Mouse (Mus musculus) ovary, postnatal 14 days (tissue): ENCODE data around the gene Gm29110.
"Not testable (repeated sequence)": the region's sequence is repeated elsewhere in the genome, so short reads cannot be mapped to it uniquely, and the experiment has no call there.

ENCODE experiments used
- DNase-seq: peaks from one replicate; pipeline ENCODE4 v3.0.0; 2022; ENCODE audit warnings: low spot score

Gene Gm29110

GRCm38 (mm10) chrY:74470231-74470630, at the start of gene Gm29110:
Gm29110 (plus strand) TSS chrY:74470531.
- not testable (repeated sequence) for DNase-seq
